Comparison of ENCODE assay signal across 22 mouse cellular contexts in the genomic region with DNA sequence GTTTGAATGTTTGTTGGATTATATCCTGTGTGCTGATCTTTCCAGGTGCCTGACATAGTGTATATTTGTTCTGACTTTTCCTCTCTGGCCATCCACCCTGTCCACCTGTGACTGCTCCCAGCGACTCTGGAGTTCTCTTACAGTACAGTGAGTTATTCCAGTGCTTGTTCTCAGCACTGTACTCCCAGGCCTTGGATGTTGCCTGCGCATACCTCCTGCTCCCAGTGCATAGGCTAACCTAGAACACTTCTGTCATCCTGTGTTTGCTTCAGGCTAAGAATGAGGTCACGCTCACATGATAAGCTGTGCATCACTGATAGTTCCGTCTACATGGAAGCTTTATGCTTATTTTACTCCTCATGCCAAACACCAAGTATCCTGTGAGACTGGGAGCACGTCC. TPM values are rescaled to one million over a fixed set of nuclear protein-coding genes. Genes with fewer than 3 reads are reported as not detected.
"Had no signal": no experiment of that assay in that cellular context is flagged by ENCODE, and none has a peak within 500 bp of the region (broad histone marks: within the 10 kb centered on the region; RNA-seq: fewer than 3 reads in every experiment).

No protein-coding gene starts in this region.

- H3K27ac ChIP-seq: neural tube, embryonic 12.5 days; neural tube, embryonic 13.5 days; neural tube, embryonic 15.5 days had no signal

- H3K27me3 ChIP-seq: neural tube, embryonic 12.5 days; neural tube, embryonic 13.5 days; neural tube, embryonic 15.5 days had no signal

- H3K4me2 ChIP-seq: neural tube, embryonic 12.5 days; neural tube, embryonic 13.5 days; neural tube, embryonic 15.5 days had no signal

- DNase-seq: retina, postnatal 1 day; right cerebral cortex, adult 18-20 months; right cerebral cortex, postnatal 14 days; right cerebral cortex, postnatal 25 days; right cerebral cortex, postnatal 4 days; spleen, adult 18-20 months; thymus, adult 18-20 months; thymus, adult 2 months; thymus, postnatal 14 days; thymus, postnatal 25 days; thymus, postnatal 36 days; thymus, postnatal 4 days had no signal

- H3K9ac ChIP-seq: neural tube, embryonic 12.5 days; neural tube, embryonic 13.5 days; neural tube, embryonic 15.5 days had no signal

- H3K9me3 ChIP-seq: neural tube, embryonic 12.5 days; neural tube, embryonic 13.5 days; neural tube, embryonic 15.5 days had no signal

- H3K4me3 ChIP-seq: neural tube, embryonic 12.5 days; neural tube, embryonic 13.5 days; neural tube, embryonic 15.5 days had no signal

- H3K4me1 ChIP-seq: neural tube, embryonic 12.5 days; neural tube, embryonic 13.5 days; neural tube, embryonic 15.5 days had no signal

RNA-seq across cellular contexts. Expression of a gene that starts 31.7 kb away (rescaled TPM):
- polyA plus RNA-seq: neural tube, embryonic 11.5 days; neural tube, embryonic 12.5 days; neural tube, embryonic 13.5 days; neural tube, embryonic 14.5 days; neural tube, embryonic 15.5 days; small intestine, adult 2 months; spleen, adult 2 months; stomach, embryonic 14.5 days; thymus, adult 2 months; thymus, postnatal 0 days; urinary bladder, adult 2 months had no signal
